Comparison of ENCODE assay signal across 27 mouse cellular contexts in the genomic region with DNA sequence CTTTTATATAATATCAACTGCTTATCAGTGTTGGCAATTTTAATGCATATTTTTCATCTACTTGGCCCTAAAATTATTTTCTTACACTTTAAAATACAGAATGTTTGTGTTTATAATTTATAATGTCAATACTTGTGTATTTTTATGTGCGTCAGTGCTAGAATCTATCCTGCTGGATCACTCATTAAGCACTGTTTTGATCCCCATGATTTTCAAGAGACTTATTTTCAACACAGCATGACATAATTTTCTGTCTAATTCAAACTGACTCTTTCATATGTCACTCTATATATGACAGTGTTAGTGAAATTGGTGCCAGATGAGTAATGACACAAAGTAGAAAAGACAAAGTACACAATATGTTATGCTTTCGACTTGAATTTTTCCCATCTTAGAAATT.
"Had no signal": no experiment of that assay in that cellular context is flagged by ENCODE, and none has a peak within 500 bp of the region (broad histone marks: within the 10 kb centered on the region; RNA-seq: fewer than 3 reads in every experiment).

No protein-coding gene starts in this region.

- H3K9me3 ChIP-seq: heart, embryonic 13.5 days; heart, embryonic 15.5 days; hindbrain, embryonic 13.5 days; hindbrain, embryonic 15.5 days; kidney, embryonic 15.5 days; limb, embryonic 13.5 days; limb, embryonic 15.5 days; liver, embryonic 12.5 days had no signal

- DNase-seq: gastrocnemius, postnatal 14 days; gastrocnemius, postnatal 36 days; heart, adult 11 months; heart, adult 2 months; heart, postnatal 14 days; heart, postnatal 36 days; kidney, adult 11 months; kidney, adult 2 months; kidney, adult 9 months; kidney, postnatal 14 days; kidney, postnatal 36 days; layer of hippocampus, adult 9-11 months; layer of hippocampus, postnatal 36 days; left cerebral cortex, postnatal 4 days had no signal

- H3K4me3 ChIP-seq: heart, adult 2 months; heart, embryonic 13.5 days; heart, embryonic 15.5 days; hindbrain, embryonic 13.5 days; hindbrain, embryonic 15.5 days; kidney, embryonic 15.5 days; limb, embryonic 13.5 days; limb, embryonic 15.5 days; liver, embryonic 12.5 days had no signal

- H3K36me3 ChIP-seq: heart, embryonic 13.5 days; heart, embryonic 15.5 days; hindbrain, embryonic 13.5 days; hindbrain, embryonic 15.5 days; kidney, embryonic 15.5 days; limb, embryonic 13.5 days; limb, embryonic 15.5 days; liver, embryonic 12.5 days had no signal

- H3K27ac ChIP-seq: heart, adult 2 months; heart, embryonic 13.5 days; heart, embryonic 15.5 days; hindbrain, embryonic 13.5 days; hindbrain, embryonic 15.5 days; hindbrain, postnatal 0 days; kidney, embryonic 15.5 days; kidney, postnatal 0 days; limb, embryonic 13.5 days; limb, embryonic 15.5 days; liver, embryonic 12.5 days; liver, embryonic 14.5 days had no signal

- H3K4me2 ChIP-seq: heart, embryonic 11.5 days; heart, embryonic 13.5 days; heart, embryonic 15.5 days; hindbrain, embryonic 13.5 days; hindbrain, embryonic 15.5 days; kidney, embryonic 15.5 days; limb, embryonic 13.5 days; limb, embryonic 15.5 days; liver, embryonic 12.5 days had no signal

- ATAC-seq: hindbrain, postnatal 0 days; intestine, embryonic 16.5 days; liver, embryonic 12.5 days had no signal

- H3K27me3 ChIP-seq: heart, embryonic 13.5 days; heart, embryonic 15.5 days; hindbrain, embryonic 13.5 days; hindbrain, embryonic 15.5 days; kidney, embryonic 15.5 days; limb, embryonic 13.5 days; limb, embryonic 15.5 days; liver, embryonic 12.5 days had no signal

- H3K4me1 ChIP-seq: heart, embryonic 13.5 days; heart, embryonic 15.5 days; hindbrain, embryonic 13.5 days; hindbrain, embryonic 15.5 days; kidney, embryonic 15.5 days; limb, embryonic 13.5 days; limb, embryonic 15.5 days; liver, embryonic 12.5 days had no signal

- H3K9ac ChIP-seq: heart, embryonic 13.5 days; heart, embryonic 15.5 days; hindbrain, embryonic 13.5 days; hindbrain, embryonic 15.5 days; kidney, embryonic 15.5 days; limb, embryonic 13.5 days; limb, embryonic 15.5 days; liver, embryonic 12.5 days; liver, embryonic 14.5 days had no signal
